Mouse (Mus musculus): ENCODE results near the gene H2-Oa. TPM values are rescaled to one million over a fixed set of nuclear protein-coding genes. Genes with fewer than 3 reads are reported as not detected.

The H2-Oa gene
- polyA plus RNA-seq, 1 experiment from 2014 or later, result 0.44 TPM

- H3K27ac ChIP-seq, result no peak overlapping the region
- peaks cover 20% of the 10 kb centered on the region for H3K4me1 ChIP-seq
- no peaks in the 10 kb centered on the region for H3K27me3 ChIP-seq (replicated peaks)
- 20% methylated on average over 6 of the region's 6 CpGs for WGBS
- ATAC-seq (ENCODE audit: low FRiP score, low read depth), result no peak
- H3K9ac ChIP-seq, result no peak overlapping the region
- 0 out of 2 replicates have a peak overlapping the region, but pooled peaks have one; percentile 12 for H3K4me2 ChIP-seq (replicated peaks)
- H3K4me3 ChIP-seq, result no peak overlapping the region
- no peaks in the 10 kb centered on the region for H3K9me3 ChIP-seq
- H3K36me3 ChIP-seq, result no peaks in the 10 kb centered on the region
Measured at GRCm38 (mm10) chr17:34127475-34127874, 35.3 kb downstream of the H2-Oa start.

GRCm38 (mm10) chr17:34128264-34128937 lies 36.3 kb downstream of the H2-Oa start:
- Histone ChIP-seq H3K27me3 (replicated peaks) (no peaks in the 10 kb centered on the region), H3K9ac (no peak overlapping the region), H3K4me2 (replicated peaks) (peak overlapping the region; percentile 39), H3K36me3 (no peaks in the 10 kb centered on the region), H3K4me1 (peaks cover 16% of the 10 kb centered on the region), H3K4me3 (no peak overlapping the region), H3K27ac (no peak overlapping the region), H3K9me3 (no peaks in the 10 kb centered on the region)
- WGBS, result 28% methylated on average over 13 of the region's 13 CpGs
- ATAC-seq (ENCODE audit: low FRiP score, low read depth), result no peak

GRCm38 (mm10) chr17:34128944-34129791 lies 37.0 kb downstream of the H2-Oa start:
- H3K9me3 ChIP-seq, result no peaks in the 10 kb centered on the region
- peaks cover 9% of the 10 kb centered on the region for H3K4me1 ChIP-seq
- 0 out of 2 replicates have a peak, but pooled peaks have one; percentile 19 for ATAC-seq (ENCODE audit: low FRiP score, low read depth)
- peak overlapping the region; percentile 39 for H3K4me2 ChIP-seq (replicated peaks)
- no peaks in the 10 kb centered on the region for H3K36me3 ChIP-seq
- no peak overlapping the region for H3K27ac ChIP-seq
- no peak overlapping the region for H3K4me3 ChIP-seq
- H3K27me3 ChIP-seq (replicated peaks), result no peaks in the 10 kb centered on the region
- WGBS, result 27% methylated on average over 18 of the region's 18 CpGs
- 0 out of 2 replicates have a peak overlapping the region, but pooled peaks have one; percentile 22 for H3K9ac ChIP-seq

- Histone ChIP-seq H3K9me3 (no peaks in the 10 kb centered on the region), H3K27me3 (replicated peaks) (no peaks in the 10 kb centered on the region), H3K9ac (no peak overlapping the region), H3K4me3 (no peak overlapping the region), H3K27ac (no peak overlapping the region), H3K4me1 (peaks cover 9% of the 10 kb centered on the region), H3K36me3 (no peaks in the 10 kb centered on the region), H3K4me2 (replicated peaks) (no peak overlapping the region)
- no peak for ATAC-seq (ENCODE audit: low FRiP score, low read depth)
- 80% methylated on average over 19 of the region's 19 CpGs for WGBS
Measured at GRCm38 (mm10) chr17:34130073-34130947, 38.2 kb downstream of the H2-Oa start.

- no peak overlapping the region for H3K27ac ChIP-seq
- no peak overlapping the region for H3K9ac ChIP-seq
- H3K4me3 ChIP-seq, result no peak overlapping the region
- no peak overlapping the region for H3K4me2 ChIP-seq (replicated peaks)
- no peak for ATAC-seq (ENCODE audit: low FRiP score, low read depth)
- H3K36me3 ChIP-seq, result no peaks in the 10 kb centered on the region
- H3K9me3 ChIP-seq, result no peaks in the 10 kb centered on the region
- H3K27me3 ChIP-seq (replicated peaks), result peaks cover 4% of the 10 kb centered on the region; the same call in 1 of the 2 replicates
- 82% methylated on average over 7 of the region's 7 CpGs for WGBS
- H3K4me1 ChIP-seq, result peaks cover 13% of the 10 kb centered on the region
Measured at GRCm38 (mm10) chr17:34131911-34132310, 39.8 kb downstream of the H2-Oa start.

- Histone ChIP-seq H3K4me2 (replicated peaks) (no peak overlapping the region), H3K27ac (no peak overlapping the region), H3K9me3 (no peaks in the 10 kb centered on the region), H3K4me3 (no peak overlapping the region), H3K36me3 (no peaks in the 10 kb centered on the region), H3K27me3 (replicated peaks) (peaks cover 10% of the 10 kb centered on the region), H3K4me1 (peaks cover 13% of the 10 kb centered on the region), H3K9ac (no peak overlapping the region)
- ATAC-seq (ENCODE audit: low FRiP score, low read depth), result no peak
- 85% methylated on average over 11 of the region's 11 CpGs for WGBS
Measured at GRCm38 (mm10) chr17:34133289-34133688, 41.1 kb downstream of the H2-Oa start.

- peaks cover 21% of the 10 kb centered on the region for H3K27me3 ChIP-seq (replicated peaks)
- H3K4me2 ChIP-seq (replicated peaks), result no peak overlapping the region
- no peak overlapping the region for H3K9ac ChIP-seq
- 93% methylated on average over 3 of the region's 3 CpGs for WGBS
- H3K4me1 ChIP-seq, result peaks cover 11% of the 10 kb centered on the region
- H3K9me3 ChIP-seq, result no peaks in the 10 kb centered on the region
- ATAC-seq (ENCODE audit: low FRiP score, low read depth), result no peak
- H3K4me3 ChIP-seq, result no peak overlapping the region
- no peak overlapping the region for H3K27ac ChIP-seq
- no peaks in the 10 kb centered on the region for H3K36me3 ChIP-seq
Measured at GRCm38 (mm10) chr17:34134451-34134850, 42.3 kb downstream of the H2-Oa start.

- no peaks in the 10 kb centered on the region for H3K9me3 ChIP-seq
- no peak overlapping the region for H3K27ac ChIP-seq
- ATAC-seq (ENCODE audit: low FRiP score, low read depth), result peak; percentile 94
- H3K27me3 ChIP-seq (replicated peaks), result peaks cover 32% of the 10 kb centered on the region
- peaks cover 13% of the 10 kb centered on the region for H3K4me1 ChIP-seq
- WGBS, result 7% methylated on average over 31 of the region's 31 CpGs
- H3K9ac ChIP-seq, result no peak overlapping the region
- H3K36me3 ChIP-seq, result no peaks in the 10 kb centered on the region
- H3K4me2 ChIP-seq (replicated peaks), result peak overlapping the region; percentile 69
- peak overlapping the region; percentile 27 for H3K4me3 ChIP-seq
Measured at GRCm38 (mm10) chr17:34135297-34136224, 43.4 kb downstream of the H2-Oa start.

- Histone ChIP-seq H3K4me1 (peaks cover 13% of the 10 kb centered on the region), H3K9ac (no peak overlapping the region), H3K27ac (no peak overlapping the region), H3K4me3 (no peak overlapping the region), H3K9me3 (no peaks in the 10 kb centered on the region), H3K27me3 (replicated peaks) (peaks cover 41% of the 10 kb centered on the region), H3K36me3 (no peaks in the 10 kb centered on the region), H3K4me2 (replicated peaks) (no peak overlapping the region)
- 73% methylated on average over 7 of the region's 7 CpGs for WGBS
- ATAC-seq (ENCODE audit: low FRiP score, low read depth), result no peak
Measured at GRCm38 (mm10) chr17:34137601-34138000, 45.5 kb downstream of the H2-Oa start.

GRCm38 (mm10) chr17:34138655-34139054 lies 46.5 kb downstream of the H2-Oa start:
- no peak overlapping the region for H3K27ac ChIP-seq
- H3K4me3 ChIP-seq, result no peak overlapping the region
- no peaks in the 10 kb centered on the region for H3K9me3 ChIP-seq
- no peak overlapping the region for H3K9ac ChIP-seq
- WGBS, result 78% methylated on average over 7 of the region's 7 CpGs
- peaks cover 17% of the 10 kb centered on the region for H3K4me1 ChIP-seq
- peaks cover 41% of the 10 kb centered on the region for H3K27me3 ChIP-seq (replicated peaks)
- no peak overlapping the region for H3K4me2 ChIP-seq (replicated peaks)
- ATAC-seq (ENCODE audit: low FRiP score, low read depth), result no peak
- H3K36me3 ChIP-seq, result no peaks in the 10 kb centered on the region

GRCm38 (mm10) chr17:34139416-34139815 lies 47.3 kb downstream of the H2-Oa start:
- Histone ChIP-seq H3K27ac (no peak overlapping the region), H3K9ac (no peak overlapping the region), H3K4me2 (replicated peaks) (peak overlapping the region; percentile 52), H3K27me3 (replicated peaks) (peaks cover 41% of the 10 kb centered on the region), H3K4me1 (peaks cover 17% of the 10 kb centered on the region), H3K4me3 (peak overlapping the region; percentile 13), H3K9me3 (no peaks in the 10 kb centered on the region), H3K36me3 (no peaks in the 10 kb centered on the region)
- ATAC-seq (ENCODE audit: low FRiP score, low read depth), result no peak
- WGBS, result under 1% methylated on average over 16 of the region's 16 CpGs

Measured in neural tube, embryonic 12.5 days (tissue).